Mouse (Mus musculus) hindbrain, embryonic 15.5 days (tissue): ENCODE data around the gene Taf11. TPM values are rescaled to one million over a fixed set of nuclear protein-coding genes. Genes with fewer than 3 reads are reported as not detected.

Experiments used
- ATAC-seq: fragments of 200-750 bp; cut with Nextera tagmentation; 2 replicates; pipeline ENCODE4 v1.8.0; 2017; ENCODE audit warnings: low read depth, moderate number of reproducible peaks, moderate TSS enrichment; ENCODE audit not compliant: low FRiP score
- H3K27ac ChIP-seq: fragments of 300-500 bp; sonication (generic); replicated peaks from 2 replicates; pipeline ENCODE4 v1.5.1; 2015; ENCODE audit warnings: mild to moderate bottlenecking, inconsistent platforms
- H3K27me3 ChIP-seq: fragments of 300-500 bp; sonication (generic); 2 replicates; pipeline ENCODE4 v1.6.1; 2015; ENCODE audit warnings: control low read depth, inconsistent platforms
- H3K36me3 ChIP-seq: fragments of 300-500 bp; sonication (generic); 2 replicates; pipeline ENCODE4 v1.6.1; 2015; ENCODE audit warnings: control low read depth, inconsistent platforms
- H3K4me1 ChIP-seq: fragments of 300-500 bp; sonication (generic); replicated peaks from 2 replicates; pipeline ENCODE4 v1.6.1; 2015; ENCODE audit warnings: control low read depth, inconsistent platforms
- H3K4me2 ChIP-seq: fragments of 300-500 bp; sonication (generic); 2 replicates; pipeline ENCODE4 v1.6.1; 2015; ENCODE audit warnings: moderate library complexity, mild to moderate bottlenecking, inconsistent platforms
- H3K4me3 ChIP-seq: fragments of 300-500 bp; sonication (generic); 2 replicates; pipeline ENCODE4 v1.5.1; 2015; ENCODE audit warnings: mild to moderate bottlenecking, inconsistent platforms
- H3K9ac ChIP-seq: fragments of 300-500 bp; sonication (generic); 2 replicates; pipeline ENCODE4 v1.6.1; 2015; ENCODE audit warnings: inconsistent platforms
- H3K9me3 ChIP-seq: fragments of 300-500 bp; sonication (generic); 2 replicates; pipeline ENCODE4 v1.6.1; 2016; ENCODE audit warnings: control low read depth, inconsistent platforms
- WGBS: fragments of 180-500 bp; shearing (Covaris S2); methylation state at CpG from one replicate; pipeline ENCODE4 v1.1.7; 2015; 5-methylcytosine and 5-hydroxymethylcytosine counted together
- polyA plus RNA-seq: library from polyadenylated mRNA; unstranded; fragments of >200 nt; fragmentation: Nextera tagmentation; extraction: Ambion mirVana; gene quantifications from 2 replicates; pipeline ENCODE4 v1.2.1, GENCODE M21; 2015

Gene Taf11
- polyA plus RNA-seq, 1 experiment from 2014 or later = 59.6 TPM

- Histone ChIP-seq H3K4me1 (no peaks in the 10 kb centered on the region), H3K27me3 (no peaks in the 10 kb centered on the region), H3K4me2 (no peak overlapping the region), H3K4me3 (no peak overlapping the region), H3K27ac (no peak overlapping the region), H3K9ac (no peak overlapping the region), H3K36me3 (no peaks in the 10 kb centered on the region), H3K9me3 (no peaks in the 10 kb centered on the region)
- no peak for ATAC-seq
- WGBS = 96% methylated on average over 3 of the region's 3 CpGs
These were observed 37.8 kb downstream of the Taf11 start for GRCm38 (mm10) chr17:27871851-27872250.

- no peak overlapping the region for H3K4me3 ChIP-seq
- no peak for ATAC-seq
- H3K27me3 ChIP-seq = no peaks in the 10 kb centered on the region
- no peaks in the 10 kb centered on the region for H3K9me3 ChIP-seq
- 0 out of 2 replicates have a peak, but pooled peaks cover 6% of the 10 kb centered on the region for H3K4me1 ChIP-seq
- H3K27ac ChIP-seq = no peak overlapping the region
- WGBS = 93% methylated on average over 4 of the region's 4 CpGs
- no peak overlapping the region for H3K9ac ChIP-seq
- no peaks in the 10 kb centered on the region for H3K36me3 ChIP-seq
- H3K4me2 ChIP-seq = no peak overlapping the region
These were observed 42.9 kb downstream of the Taf11 start for GRCm38 (mm10) chr17:27866737-27867136.

- 0 out of 2 replicates have a peak, but pooled peaks cover 9% of the 10 kb centered on the region for H3K4me1 ChIP-seq
- H3K4me3 ChIP-seq = no peak overlapping the region
- H3K4me2 ChIP-seq = no peak overlapping the region
- no peaks in the 10 kb centered on the region for H3K9me3 ChIP-seq
- no peak overlapping the region for H3K9ac ChIP-seq
- no peaks in the 10 kb centered on the region for H3K36me3 ChIP-seq
- no peak overlapping the region for H3K27ac ChIP-seq
- no peak for ATAC-seq
- 91% methylated on average over 2 of the region's 2 CpGs for WGBS
- H3K27me3 ChIP-seq = no peaks in the 10 kb centered on the region
These were observed 44.2 kb downstream of the Taf11 start for GRCm38 (mm10) chr17:27865461-27865860.

GRCm38 (mm10) chr17:27859131-27859530 is 50.5 kb downstream of the Taf11 start:
- Histone ChIP-seq H3K4me2 (peak overlapping the region; percentile 89; the same call in 1 of the 2 replicates), H3K4me3 (no peak overlapping the region), H3K4me1 (peaks cover 32% of the 10 kb centered on the region), H3K27ac (no peak overlapping the region), H3K9ac (no peak overlapping the region), H3K9me3 (no peaks in the 10 kb centered on the region), H3K27me3 (no peaks in the 10 kb centered on the region), H3K36me3 (peaks cover 4% of the 10 kb centered on the region; the same call in 1 of the 2 replicates)
- no peak for ATAC-seq
- 26% methylated on average over 2 of the region's 2 CpGs for WGBS

GRCm38 (mm10) chr17:27857649-27858475 is 51.8 kb downstream of the Taf11 start:
- no peak overlapping the region for H3K27ac ChIP-seq
- WGBS = 47% methylated on average over 11 of the region's 11 CpGs

GRCm38 (mm10) chr17:27856798-27857648 is 52.6 kb downstream of the Taf11 start:
- H3K27me3 ChIP-seq = no peaks in the 10 kb centered on the region
- H3K4me1 ChIP-seq = peaks cover 32% of the 10 kb centered on the region
- H3K36me3 ChIP-seq = peaks cover 23% of the 10 kb centered on the region
- 2% methylated on average over 52 of the region's 52 CpGs for WGBS
- H3K4me2 ChIP-seq = peak overlapping the region; percentile 89
- peak overlapping the region; percentile 79 for H3K4me3 ChIP-seq
- H3K9me3 ChIP-seq = no peaks in the 10 kb centered on the region
- ATAC-seq = peak; percentile 68
- peak overlapping the region; percentile 80 for H3K9ac ChIP-seq
- H3K27ac ChIP-seq = peak overlapping the region; percentile 84

More at GRCm38 (mm10) chr17:27857649-27858475, 51.8 kb downstream of the Taf11 start:
- Histone ChIP-seq H3K4me2 (peak overlapping the region; percentile 89), H3K36me3 (peaks cover 15% of the 10 kb centered on the region), H3K4me1 (peaks cover 32% of the 10 kb centered on the region), H3K4me3 (peak overlapping the region; percentile 79), H3K9ac (peak overlapping the region; percentile 80), H3K9me3 (no peaks in the 10 kb centered on the region), H3K27me3 (no peaks in the 10 kb centered on the region)
- ATAC-seq = no peak

GRCm38 (mm10) chr17:27856265-27856797 is 53.3 kb downstream of the Taf11 start, which contains the start of gene Uhrf1bp1:
Gene Uhrf1bp1, plus strand, starts transcription at chr17:27856441.
- under 1% methylated on average over 47 of the region's 54 CpGs for WGBS
- H3K9ac ChIP-seq = peak within 1 kb of the TSS; percentile 80
- ATAC-seq = peak; percentile 88
- peaks cover 32% of the 10 kb centered on the region for H3K4me1 ChIP-seq
- no peaks in the 10 kb centered on the region for H3K27me3 ChIP-seq
- peak within 1 kb of the TSS; percentile 89 for H3K4me2 ChIP-seq
- H3K27ac ChIP-seq = peak within 1 kb of the TSS; percentile 84
- peak within 1 kb of the TSS; percentile 79 for H3K4me3 ChIP-seq
- peaks cover 27% of the 10 kb centered on the region for H3K36me3 ChIP-seq
- no peaks in the 10 kb centered on the region for H3K9me3 ChIP-seq

Other genes starting within 250 kb of the Taf11 start
- 0.68 and 1.1 TPM in 2 replicates for gene Spdef, start 180.9 kb downstream of the Taf11 start, polyA plus RNA-seq
- gene D17Wsu92e, start 89.2 kb downstream of the Taf11 start, polyA plus RNA-seq = 10.0 and 12.0 TPM in 2 replicates
- gene Snrpc, start 71.7 kb downstream of the Taf11 start, polyA plus RNA-seq = 216 and 230 TPM in 2 replicates
- gene Uhrf1bp1, start 53.4 kb downstream of the Taf11 start, polyA plus RNA-seq = 6.4 and 7.6 TPM in 2 replicates
- gene Anks1, start 538 bp downstream of the Taf11 start, polyA plus RNA-seq = 48.4 and 54.6 TPM in 2 replicates
- gene Tcp11, start 170.8 kb upstream of the Taf11 start, polyA plus RNA-seq = 1.5 TPM in 2 replicates
- gene Scube3, start 232.3 kb upstream of the Taf11 start, polyA plus RNA-seq = 3.7 and 4.4 TPM in 2 replicates